Mouse (Mus musculus): ENCODE measurements around the gene Lsm8.
"Not testable (repeated sequence)": the region's sequence is repeated elsewhere in the genome, so short reads cannot be mapped to it uniquely, and the experiment has no call there.

DNA sequence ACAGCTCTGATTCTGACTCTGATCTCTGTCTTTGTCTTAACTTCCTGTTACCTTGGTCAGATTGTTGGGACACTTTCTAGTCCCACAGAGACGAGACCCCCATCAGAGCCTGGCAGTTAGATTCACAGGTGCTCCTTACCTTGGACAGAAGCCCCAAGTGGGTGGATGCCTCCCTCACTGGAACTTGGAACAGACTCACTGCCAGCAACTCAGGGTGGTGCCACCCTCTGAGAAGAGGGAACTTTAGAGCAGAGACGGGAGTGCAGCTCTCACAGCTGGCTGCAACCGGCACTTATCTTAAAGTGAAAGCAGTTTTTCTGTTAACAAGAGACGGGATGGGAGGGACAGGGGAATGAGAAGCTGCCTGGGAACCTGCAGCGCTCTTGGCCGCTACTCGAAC lies 2.8 kb upstream of the Lsm8 start:
- not testable (repeated sequence) for TF ChIP-seq CTCF (IDR thresholded peaks at IDR 0.05; ENCODE audit: extremely low read depth, insufficient read depth, insufficient read length, insufficient replicate concordance); POLR2A (IDR thresholded peaks at IDR 0.05; ENCODE audit: low read depth, low read length)
